Mouse (Mus musculus): ENCODE results near the gene Cdh9. TPM values are rescaled to one million over a fixed set of nuclear protein-coding genes. Genes with fewer than 3 reads are reported as not detected.

Gene Cdh9
- total RNA-seq (2021) = 1 to 10 TPM in 1 of 2 experiments, under 1 TPM in 1; 0.17 to 3.4 TPM
- long read RNA-seq, experiment 1, partial matches to known transcripts = 3 of 3 reads
- long read RNA-seq, experiment 1, other reads (novel, unspliced or antisense) = 0 of 3 reads
- long read RNA-seq, experiment 2 = 0 reads

DNA sequence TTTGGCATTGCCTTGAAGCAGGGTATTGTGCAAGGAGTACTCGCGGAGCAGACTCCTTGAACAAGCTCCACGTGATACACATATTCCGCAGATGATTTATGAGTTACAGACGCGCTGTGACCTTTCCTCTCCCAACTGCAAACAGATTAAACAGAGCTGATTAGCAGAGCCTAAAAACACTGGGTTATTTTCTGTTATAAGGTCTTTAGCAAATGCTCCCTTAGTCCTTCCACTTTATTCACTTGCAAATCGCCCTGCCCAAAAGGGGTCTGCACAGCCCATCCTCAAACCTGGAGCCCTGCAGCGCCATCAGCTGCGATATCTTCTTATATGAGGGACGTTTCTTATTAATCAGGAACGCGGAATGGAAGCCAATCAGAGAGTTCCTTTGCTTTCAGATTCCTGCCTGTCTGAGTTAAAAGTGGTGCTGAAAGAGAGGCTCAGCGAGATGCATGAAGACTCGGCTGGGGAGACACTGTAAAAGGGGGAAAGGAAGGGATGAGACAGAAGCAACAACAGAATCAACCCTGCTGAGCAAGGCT lies at the start of gene Cdh9:
Gene Cdh9 (plus strand): TSS at position 287 of the 542 bp plus-strand sequence.
- DNase-seq = peak; percentile 40 to 55

DNA sequence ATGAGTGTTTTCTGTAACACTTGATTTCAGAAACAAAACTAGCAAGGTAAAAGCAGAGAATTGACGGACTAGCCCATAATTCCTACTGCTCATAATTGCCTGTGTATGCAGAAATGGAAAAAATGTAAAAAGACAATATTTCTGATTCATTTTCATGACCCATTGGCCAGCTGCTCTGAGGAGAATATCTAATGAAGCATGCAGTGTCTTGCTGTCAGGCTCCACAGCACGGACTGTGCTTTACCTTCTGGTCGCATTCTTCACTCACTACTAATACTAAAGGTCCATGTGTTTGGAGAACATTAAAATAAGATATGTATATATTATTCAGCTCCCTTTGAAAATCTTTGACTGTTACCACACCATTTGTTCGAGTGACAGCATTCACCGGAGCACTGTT lies 49.5 kb upstream of the Cdh9 start:
- no peak for DNase-seq

DNA sequence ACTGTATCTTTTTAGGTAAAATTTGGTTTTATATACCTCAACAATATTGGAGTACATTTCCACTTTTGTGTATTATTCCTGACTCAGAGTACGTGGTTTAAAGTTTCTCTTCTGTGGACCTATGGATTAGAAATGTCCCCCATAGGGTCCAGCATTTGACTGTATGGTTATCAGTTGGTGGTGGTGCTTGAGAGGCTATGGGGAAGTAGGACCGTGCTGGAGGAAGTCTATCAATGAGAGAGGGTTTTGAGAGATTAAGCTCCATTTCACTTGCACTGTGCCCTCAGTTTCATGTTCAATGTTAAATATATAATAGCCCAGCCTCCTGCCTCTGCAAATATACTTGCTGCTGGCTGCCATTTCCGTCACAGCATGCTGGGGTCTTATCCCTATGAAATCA lies 28.7 kb upstream of the Cdh9 start:
- DNase-seq = no peak

DNA sequence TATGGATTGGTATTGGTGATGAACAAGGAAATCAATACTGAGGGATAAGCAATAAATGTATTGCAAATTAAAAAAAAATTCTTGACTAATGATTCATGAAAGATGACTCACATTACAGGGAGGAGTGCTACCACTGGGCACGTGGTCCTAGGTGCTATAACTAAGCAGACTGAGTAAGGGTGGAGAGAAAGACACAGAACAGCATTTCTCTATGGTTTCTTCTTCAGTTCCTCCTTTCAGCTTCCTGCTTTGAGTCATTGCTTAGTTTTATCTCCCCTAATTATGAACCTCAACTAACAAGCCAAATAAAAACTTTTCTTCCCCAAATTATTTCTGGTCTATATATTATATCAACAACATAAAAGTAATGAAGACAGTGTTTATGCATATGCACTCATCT lies 26.2 kb upstream of the Cdh9 start:
- DNase-seq = no peak

DNA sequence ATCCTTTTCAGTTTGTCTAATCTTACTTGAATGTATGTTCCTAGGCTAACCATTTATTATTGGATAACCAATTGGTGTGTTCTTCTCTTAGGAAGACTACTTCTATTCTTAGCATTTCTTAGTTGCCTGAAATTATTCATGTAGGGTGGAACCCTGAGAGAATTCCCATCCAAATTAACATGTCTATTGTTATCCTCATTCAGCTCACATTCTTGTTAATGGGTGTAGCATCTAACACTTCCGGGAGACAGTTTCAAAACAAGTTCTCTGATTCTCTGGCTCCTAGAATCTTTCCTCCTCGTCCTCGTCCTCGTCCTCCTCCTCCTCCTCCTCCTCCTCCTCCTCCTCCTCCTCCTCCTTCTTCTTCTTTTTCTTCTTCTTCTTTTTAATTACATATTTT lies 10.5 kb downstream of the Cdh9 start:
- no peak for DNase-seq

DNA sequence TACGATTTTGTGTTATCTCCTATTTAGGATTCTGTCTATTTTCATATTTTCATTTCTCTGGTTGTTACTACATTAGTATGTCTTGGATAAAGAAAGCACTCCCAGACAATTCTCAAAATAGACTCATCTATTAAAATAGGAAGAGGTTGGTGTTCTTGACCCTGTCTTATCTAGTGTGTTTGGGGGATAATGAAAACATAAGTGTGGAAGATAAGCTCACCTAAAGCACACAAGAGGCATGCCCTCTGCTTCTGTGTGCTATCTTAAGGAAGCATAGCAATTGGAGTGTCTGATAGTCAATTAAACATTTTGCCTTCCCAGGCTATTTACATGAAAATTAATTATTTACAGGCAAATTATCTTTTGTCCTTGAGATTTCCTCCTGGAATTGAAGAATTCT lies 18.1 kb downstream of the Cdh9 start:
- no peak for DNase-seq

DNA sequence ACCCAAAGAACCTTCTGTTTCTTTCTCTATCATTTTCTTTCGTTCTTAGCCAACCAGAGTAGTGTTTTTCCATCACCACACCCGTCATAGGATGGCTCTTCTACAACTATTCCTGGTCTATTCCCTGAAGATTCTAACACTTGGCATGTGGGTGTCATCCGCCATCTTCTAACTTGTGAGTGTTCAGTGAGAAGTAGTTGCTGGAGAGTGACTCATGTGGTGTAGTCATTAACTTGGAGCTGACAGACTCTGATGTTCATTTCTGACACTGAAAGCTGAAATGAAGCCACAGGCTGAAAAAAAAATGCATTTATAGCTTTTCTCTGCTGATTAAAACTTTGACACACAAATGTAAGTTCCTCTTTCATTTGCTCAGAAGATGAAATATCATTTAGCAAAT lies 34.7 kb downstream of the Cdh9 start:
- DNase-seq = no peak

DNA sequence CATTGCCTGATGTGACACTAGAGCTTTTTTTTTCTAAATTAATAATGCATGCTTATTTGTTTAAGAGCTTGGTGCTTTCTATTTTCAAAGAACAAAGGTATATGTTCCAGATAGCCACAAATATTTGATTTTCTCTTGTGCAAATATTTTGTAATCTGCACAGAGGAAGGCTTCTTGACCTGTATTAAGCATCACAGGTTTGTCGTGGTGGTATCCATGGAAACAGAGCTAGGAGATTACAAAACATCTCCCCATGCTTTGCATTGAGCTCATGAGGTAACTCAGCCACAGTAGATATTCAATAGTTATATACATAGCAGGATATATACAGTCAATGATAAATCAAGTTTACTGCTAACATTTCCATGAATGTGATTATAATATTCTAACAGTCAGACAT lies 56.0 kb downstream of the Cdh9 start:
- DNase-seq = no peak

DNA sequence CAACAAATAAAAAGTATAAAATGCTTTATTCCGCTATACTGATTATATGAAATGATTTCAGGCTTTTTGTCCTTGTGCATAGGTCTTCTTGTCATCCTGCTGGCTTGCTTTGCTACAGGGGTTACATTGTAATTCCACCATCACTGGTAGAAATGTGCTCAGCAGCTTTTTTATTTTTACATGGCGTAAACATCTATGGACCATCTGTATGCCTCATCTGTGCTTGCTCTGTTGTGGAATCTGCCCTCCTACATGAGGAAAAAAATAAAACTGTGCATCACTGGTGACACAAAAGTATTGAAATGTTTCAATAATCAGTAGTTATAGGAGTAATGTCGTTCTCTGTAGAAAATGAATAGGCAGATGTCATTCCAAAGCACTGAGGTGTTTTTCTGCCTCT lies 64.3 kb downstream of the Cdh9 start:
- DNase-seq = no peak

DNA sequence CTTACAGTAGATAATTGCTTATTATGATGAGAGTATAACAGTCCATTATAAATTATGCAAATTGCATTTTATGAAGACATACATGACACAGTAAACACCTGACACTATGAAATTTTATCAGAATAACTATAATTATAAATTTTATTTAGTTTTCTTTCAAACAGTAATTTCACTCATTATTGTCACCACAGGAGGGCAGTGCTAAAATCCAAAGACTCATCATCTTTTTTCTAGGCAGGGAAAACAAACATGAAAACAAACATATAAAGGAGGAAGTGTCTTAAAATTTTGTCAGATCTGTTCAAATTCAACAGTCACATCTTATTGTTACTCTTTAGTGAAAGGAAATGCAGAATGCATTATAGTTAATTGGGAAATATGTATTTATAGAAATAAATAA lies 72.7 kb downstream of the Cdh9 start:
- DNase-seq = no peak

DNA sequence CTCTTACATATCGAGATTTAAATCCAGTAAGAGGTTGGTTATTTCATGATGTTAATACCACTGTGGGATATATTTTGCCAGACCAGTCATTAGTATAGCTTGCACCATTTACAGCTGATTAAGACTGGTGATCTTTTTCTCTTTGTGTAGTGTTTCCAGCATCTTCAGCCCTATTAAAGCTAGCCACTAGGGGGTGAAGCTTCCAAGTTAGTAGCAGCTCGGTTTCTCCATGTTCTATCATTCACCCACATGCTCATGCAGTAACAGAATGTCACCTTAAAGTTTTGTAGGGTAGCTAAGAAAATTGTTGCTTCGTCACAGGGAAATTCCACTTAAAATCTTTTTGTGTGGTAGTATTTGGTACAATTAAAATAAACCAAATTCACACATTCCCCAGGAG lies 82.2 kb downstream of the Cdh9 start:
- DNase-seq = no peak

DNA sequence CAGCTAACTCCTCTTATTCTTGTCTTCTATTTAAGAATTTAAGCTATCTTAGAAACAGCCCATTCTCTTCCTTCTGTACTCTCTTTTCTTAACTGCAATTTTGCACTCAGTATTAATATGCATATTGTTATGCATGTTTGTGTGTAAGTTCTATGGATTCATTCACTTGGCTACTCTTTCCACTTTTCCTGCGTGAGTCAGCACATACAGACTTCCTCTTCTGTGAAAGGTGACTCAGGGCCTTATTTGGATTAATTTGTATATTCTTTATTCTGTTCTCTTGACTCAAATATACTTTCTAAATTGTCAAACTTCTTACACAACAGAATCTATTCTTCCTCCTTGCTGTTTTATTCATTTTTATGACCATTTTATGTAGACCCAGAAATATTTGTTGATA lies 85.5 kb downstream of the Cdh9 start:
- DNase-seq = no peak

DNA sequence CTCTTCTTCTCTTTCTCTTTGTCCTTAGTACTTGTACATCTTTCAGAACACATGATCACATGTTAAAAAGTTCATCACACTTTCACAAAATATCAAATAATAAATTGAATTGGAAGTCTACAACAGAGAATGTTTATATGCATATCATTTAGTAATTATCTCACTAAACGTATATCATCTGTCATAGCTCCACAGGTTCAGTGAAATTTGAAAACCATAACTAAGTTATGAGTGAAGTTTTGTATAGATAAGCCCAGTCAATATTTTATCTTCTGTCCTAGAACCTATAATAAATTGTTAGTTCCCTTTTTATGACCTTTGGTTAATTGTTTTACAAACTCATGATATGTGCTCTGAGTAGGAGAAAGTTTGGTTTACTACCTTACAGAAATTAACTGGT lies 106.2 kb downstream of the Cdh9 start:
- no peak for DNase-seq

DNA sequence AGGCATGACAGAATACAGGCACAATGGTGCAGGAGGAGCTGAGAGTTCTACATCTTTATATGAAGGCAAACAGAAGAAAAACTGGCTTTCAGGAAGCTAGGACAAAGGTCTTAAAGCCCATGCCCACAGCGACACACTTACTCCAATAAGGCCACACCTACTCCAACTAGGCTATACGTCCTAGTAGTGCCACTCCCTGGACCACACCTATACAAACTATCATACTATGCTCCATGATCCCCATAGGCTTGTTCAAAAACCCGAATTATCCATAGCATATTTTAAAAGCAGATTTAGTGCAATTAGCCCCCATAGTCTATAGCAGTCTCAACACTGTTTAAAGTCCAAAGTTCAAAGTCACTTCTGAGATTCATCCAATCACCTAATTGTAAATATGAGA lies 154.0 kb downstream of the Cdh9 start:
- no peak for DNase-seq

DNA sequence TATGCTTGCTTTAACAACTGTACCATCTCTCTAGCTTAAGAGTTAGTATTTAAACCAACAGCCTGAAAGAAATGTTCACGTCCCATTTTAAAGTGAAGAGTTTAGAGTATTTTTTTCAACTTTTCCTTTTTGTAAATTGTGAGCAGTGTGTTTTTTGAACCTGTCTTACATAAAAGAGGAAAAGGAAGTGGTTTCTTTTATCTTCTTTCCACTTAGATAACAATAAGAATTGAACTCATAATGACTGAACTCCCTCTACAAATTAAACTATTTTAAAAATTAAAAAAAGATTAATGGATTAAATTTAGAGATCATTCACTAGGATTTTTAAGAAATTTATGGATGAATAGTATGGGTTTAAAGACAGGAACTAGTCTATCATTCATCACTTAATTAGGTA lies 168.1 kb downstream of the Cdh9 start:
- no peak for DNase-seq
